Mouse (Mus musculus): ENCODE measurements around the gene Cyp24a1.

DNA sequence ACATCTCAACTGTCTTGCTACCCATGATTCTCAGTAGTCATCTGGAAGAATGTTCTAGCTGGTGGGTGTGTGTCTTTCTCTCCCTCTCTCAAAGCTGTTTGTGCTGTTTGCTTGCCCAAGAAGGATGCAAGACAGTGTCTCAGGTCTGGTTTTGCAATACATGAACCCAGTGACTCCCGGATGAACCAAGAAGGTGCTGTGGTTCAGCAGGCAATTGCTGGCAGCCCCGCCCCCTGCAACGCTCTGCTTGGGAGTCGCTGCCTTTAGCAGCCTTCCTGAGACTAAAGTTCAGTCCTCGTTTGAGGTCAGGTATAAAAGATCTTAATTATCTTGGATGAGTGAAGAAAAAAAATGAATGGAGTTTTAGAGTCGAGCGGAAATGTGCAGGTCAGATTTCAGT lies 35.3 kb downstream of the Cyp24a1 start:
- TF ChIP-seq CTCF (IDR thresholded peaks at IDR 0.05; ENCODE audit: borderline replicate concordance, insufficient read depth, low read length) (no peak), POLR2A (IDR thresholded peaks at IDR 0.05; ENCODE audit: low read depth, low read length) (no peak)

Measured in embryonic fibroblast, embryonic 13.5 days (primary cell).